Mouse (Mus musculus) cortical plate, adult 2 months (tissue): Measurements from ENCODE around the gene Cacna1c.

ENCODE experiments used
- CTCF ChIP-seq: fragments of 200-500 bp; IDR thresholded peaks from 2 replicates; pipeline ENCODE4 v1.5.1; 2011; ENCODE audit warnings: mild to moderate bottlenecking, control low read depth, low read length; ENCODE audit not compliant: insufficient read depth; ENCODE audit errors: extremely low read depth
- POLR2A ChIP-seq: fragments of 200-500 bp; IDR thresholded peaks from 2 replicates; pipeline ENCODE4 v1.6.1; 2011; ENCODE audit warnings: mild to moderate bottlenecking, low read length, control low read depth; ENCODE audit not compliant: insufficient read depth; ENCODE audit errors: extremely low read depth

GRCm38 (mm10) chr6:119039815-119040214 lies 156.4 kb downstream of the Cacna1c start:
- TF ChIP-seq CTCF (no peak), POLR2A (no peak)
